Mouse (Mus musculus): ENCODE measurements around the gene Hist1h1b. TPM values are rescaled to one million over a fixed set of nuclear protein-coding genes. Genes with fewer than 3 reads are reported as not detected.
A peak's percentile ranks its signal among the peaks of the same experiment; 100 is the strongest.
"Not testable (repeated sequence)": the region's sequence is repeated elsewhere in the genome, so short reads cannot be mapped to it uniquely, and the experiment has no call there.

The Hist1h1b gene
- total RNA-seq, 1 experiment from 2014 or later, result 1,123 TPM

GRCm38 (mm10) chr13:21782361-21783254 lies 2.2 kb upstream of the Hist1h1b start:
- ATAC-seq (replicated peaks; ENCODE audit: low read depth, poor library complexity, severe bottlenecking), result not testable (repeated sequence)

- ATAC-seq (replicated peaks; ENCODE audit: low read depth, poor library complexity, severe bottlenecking), result no peak
Measured at GRCm38 (mm10) chr13:21781639-21782038, 1.2 kb upstream of the Hist1h1b start.

- no peak for ATAC-seq (replicated peaks; ENCODE audit: low read depth, poor library complexity, severe bottlenecking)
Measured at GRCm38 (mm10) chr13:21781021-21781555, 663 bp upstream of the Hist1h1b start.

- peak; percentile 62 for ATAC-seq (replicated peaks; ENCODE audit: low read depth, poor library complexity, severe bottlenecking)
Measured at GRCm38 (mm10) chr13:21778814-21779766, 1.3 kb downstream of the Hist1h1b start.

- no peak for ATAC-seq (replicated peaks; ENCODE audit: low read depth, poor library complexity, severe bottlenecking)
Measured at GRCm38 (mm10) chr13:21755707-21756106, 24.7 kb downstream of the Hist1h1b start.

GRCm38 (mm10) chr13:21754294-21755001 lies 26.0 kb downstream of the Hist1h1b start:
- ATAC-seq (replicated peaks; ENCODE audit: low read depth, poor library complexity, severe bottlenecking), result peak; percentile 22

- ATAC-seq (replicated peaks; ENCODE audit: low read depth, poor library complexity, severe bottlenecking), result peak; percentile 85
Measured at GRCm38 (mm10) chr13:21753524-21754285, 26.7 kb downstream of the Hist1h1b start, which contains the start of the genes Hist1h2ak and Hist1h2bn. Gene Hist1h2ak, minus strand, starts transcription at chr13:21753827. Gene Hist1h2bn, plus strand, starts transcription at chr13:21754123.

GRCm38 (mm10) chr13:21753051-21753523 lies 27.3 kb downstream of the Hist1h1b start:
- peak; percentile 21; the same call in 1 of the 2 replicates for ATAC-seq (replicated peaks; ENCODE audit: low read depth, poor library complexity, severe bottlenecking)

- no peak for ATAC-seq (replicated peaks; ENCODE audit: low read depth, poor library complexity, severe bottlenecking)
Measured at GRCm38 (mm10) chr13:21752356-21752755, 28.1 kb downstream of the Hist1h1b start.

GRCm38 (mm10) chr13:21751827-21752226 lies 28.6 kb downstream of the Hist1h1b start:
- no peak for ATAC-seq (replicated peaks; ENCODE audit: low read depth, poor library complexity, severe bottlenecking)

- ATAC-seq (replicated peaks; ENCODE audit: low read depth, poor library complexity, severe bottlenecking), result no peak
Measured at GRCm38 (mm10) chr13:21751417-21751816, 29.0 kb downstream of the Hist1h1b start.

GRCm38 (mm10) chr13:21750159-21751017 lies 30.0 kb downstream of the Hist1h1b start, which contains the start of gene Hist1h4k:
Gene Hist1h4k, minus strand, starts transcription at chr13:21750505.
- ATAC-seq (replicated peaks; ENCODE audit: low read depth, poor library complexity, severe bottlenecking), result peak; percentile 52

GRCm38 (mm10) chr13:21749387-21750158 lies 30.9 kb downstream of the Hist1h1b start:
- no peak for ATAC-seq (replicated peaks; ENCODE audit: low read depth, poor library complexity, severe bottlenecking)

- ATAC-seq (replicated peaks; ENCODE audit: low read depth, poor library complexity, severe bottlenecking), result no peak
Measured at GRCm38 (mm10) chr13:21745006-21745405, 35.4 kb downstream of the Hist1h1b start.

- peak; percentile 81 for ATAC-seq (replicated peaks; ENCODE audit: low read depth, poor library complexity, severe bottlenecking)
Measured at GRCm38 (mm10) chr13:21734906-21735767, 45.3 kb downstream of the Hist1h1b start, which contains the start of gene Hist1h4j. Gene Hist1h4j, plus strand, starts transcription at chr13:21735064.

All from common myeloid progenitor, adult 5-6 weeks (primary cell).